Mouse (Mus musculus) CH12.LX (cell line): ENCODE measurements at regions not wholly inside any gene's neighbourhood (a gene's known extent, or its start where the extent isn't known, plus 50 kb on each side); places are given as distances from the start of the nearest gene placed in this dataset.

Source experiments
- CTCF ChIP-seq, 2 experiments: IDR thresholded peaks in 1 of 2; conservative IDR thresholded peaks in 1 of 2; 2 replicates each; pipeline ENCODE4 v1.5.1; 2011 to 2012; ENCODE audit warnings: low read depth in 2 of 2, low read length in 2 of 2, improper control_type of control experiment in 1 of 2, inconsistent platforms in 1 of 2, mild to moderate bottlenecking in 1 of 2, moderate library complexity in 1 of 2
- POLR2A ChIP-seq: IDR thresholded peaks from 2 replicates; pipeline ENCODE4 v1.6.1; 2011; ENCODE audit warnings: low read depth, mild to moderate bottlenecking, improper control_type of control experiment, low read length

- TF ChIP-seq CTCF (conservative IDR thresholded peaks at IDR 0.05 in 1 of 2, IDR thresholded peaks at IDR 0.05 in 1 of 2; ENCODE audit: low read depth in 2 of 2, low read length in 2 of 2), result no peak
- no peak for TF ChIP-seq POLR2A
Measured at GRCm38 (mm10) chr15:31120147-31120546, 104.0 kb upstream of the Dap start.
